Mouse (Mus musculus): ENCODE measurements around the gene Pcgf6. TPM values are rescaled to one million over a fixed set of nuclear protein-coding genes. Genes with fewer than 3 reads are reported as not detected.
A peak's percentile ranks its signal among the peaks of the same experiment; 100 is the strongest.

Pcgf6 gene
- polyA plus RNA-seq, 1 experiment from 2014 or later = 14.5 TPM

GRCm38 (mm10) chr19:47024954-47025353 lies 25.8 kb downstream of the Pcgf6 start:
- WGBS = 53% methylated on average over 10 of the region's 10 CpGs
- Histone ChIP-seq H3K4me2 (no peak overlapping the region), H3K27ac (ENCODE audit: poor library complexity, severe bottlenecking) (no peak overlapping the region)

GRCm38 (mm10) chr19:47023546-47023945 lies 27.2 kb downstream of the Pcgf6 start:
- H3K9ac ChIP-seq = no peak overlapping the region
- H3K4me2 ChIP-seq = no peak overlapping the region
- H3K36me3 ChIP-seq = no peaks in the 10 kb centered on the region
- H3K4me1 ChIP-seq (replicated peaks) = no peaks in the 10 kb centered on the region
- H3K4me3 ChIP-seq = no peak overlapping the region
- no peak for ATAC-seq (ENCODE audit: insufficient number of reproducible peaks, low FRiP score)
- no peaks in the 10 kb centered on the region for H3K9me3 ChIP-seq (replicated peaks)
- H3K27ac ChIP-seq (ENCODE audit: poor library complexity, severe bottlenecking) = no peak overlapping the region
- 79% methylated on average over 13 of the region's 13 CpGs for WGBS
- peaks cover 6% of the 10 kb centered on the region for H3K27me3 ChIP-seq (replicated peaks)

More at GRCm38 (mm10) chr19:47024954-47025353, 25.8 kb downstream of the Pcgf6 start:
- no peak for ATAC-seq (ENCODE audit: insufficient number of reproducible peaks, low FRiP score)
- no peak overlapping the region for H3K4me3 ChIP-seq
- no peak overlapping the region for H3K9ac ChIP-seq
- no peaks in the 10 kb centered on the region; the same call in 1 of the 2 replicates for H3K27me3 ChIP-seq (replicated peaks)
- no peaks in the 10 kb centered on the region for H3K36me3 ChIP-seq
- no peaks in the 10 kb centered on the region for H3K4me1 ChIP-seq (replicated peaks)
- no peaks in the 10 kb centered on the region for H3K9me3 ChIP-seq (replicated peaks)

- Histone ChIP-seq H3K9ac (no peak overlapping the region), H3K27ac (ENCODE audit: poor library complexity, severe bottlenecking) (no peak overlapping the region), H3K36me3 (no peaks in the 10 kb centered on the region), H3K4me3 (no peak overlapping the region), H3K27me3 (replicated peaks) (peaks cover 14% of the 10 kb centered on the region), H3K4me2 (no peak overlapping the region), H3K4me1 (replicated peaks) (no peaks in the 10 kb centered on the region), H3K9me3 (replicated peaks) (no peaks in the 10 kb centered on the region)
- no peak for ATAC-seq (ENCODE audit: insufficient number of reproducible peaks, low FRiP score)
- 64% methylated on average over 4 of the region's 4 CpGs for WGBS
These were observed 28.0 kb downstream of the Pcgf6 start for GRCm38 (mm10) chr19:47022709-47023108.

GRCm38 (mm10) chr19:47019326-47019725 lies 31.4 kb downstream of the Pcgf6 start:
- Histone ChIP-seq H3K9ac (no peak overlapping the region), H3K4me2 (no peak overlapping the region), H3K27me3 (replicated peaks) (peaks cover 42% of the 10 kb centered on the region), H3K9me3 (replicated peaks) (no peaks in the 10 kb centered on the region), H3K36me3 (no peaks in the 10 kb centered on the region), H3K27ac (ENCODE audit: poor library complexity, severe bottlenecking) (no peak overlapping the region), H3K4me1 (replicated peaks) (peaks cover 13% of the 10 kb centered on the region), H3K4me3 (no peak overlapping the region)
- 25% methylated on average over 6 of the region's 6 CpGs for WGBS
- ATAC-seq (ENCODE audit: insufficient number of reproducible peaks, low FRiP score) = no peak

- Histone ChIP-seq H3K27me3 (replicated peaks) (peaks cover 52% of the 10 kb centered on the region), H3K4me2 (no peak overlapping the region), H3K9ac (no peak overlapping the region), H3K27ac (ENCODE audit: poor library complexity, severe bottlenecking) (no peak overlapping the region), H3K9me3 (replicated peaks) (no peaks in the 10 kb centered on the region), H3K4me3 (no peak overlapping the region), H3K36me3 (no peaks in the 10 kb centered on the region), H3K4me1 (replicated peaks) (peaks cover 19% of the 10 kb centered on the region)
- 45% methylated on average over 2 of the region's 2 CpGs for WGBS
- no peak for ATAC-seq (ENCODE audit: insufficient number of reproducible peaks, low FRiP score)
These were observed 32.4 kb downstream of the Pcgf6 start for GRCm38 (mm10) chr19:47018330-47018729.

- no peak for ATAC-seq (ENCODE audit: insufficient number of reproducible peaks, low FRiP score)
- H3K9ac ChIP-seq = no peak overlapping the region
- H3K4me1 ChIP-seq (replicated peaks) = peaks cover 19% of the 10 kb centered on the region
- WGBS = 18% methylated on average over 3 of the region's 3 CpGs
- no peaks in the 10 kb centered on the region for H3K9me3 ChIP-seq (replicated peaks)
- no peak overlapping the region for H3K27ac ChIP-seq (ENCODE audit: poor library complexity, severe bottlenecking)
- no peak overlapping the region for H3K4me3 ChIP-seq
- H3K4me2 ChIP-seq = no peak overlapping the region
- no peaks in the 10 kb centered on the region for H3K36me3 ChIP-seq
- H3K27me3 ChIP-seq (replicated peaks) = peaks cover 57% of the 10 kb centered on the region
These were observed 32.9 kb downstream of the Pcgf6 start for GRCm38 (mm10) chr19:47017831-47018230.

- ATAC-seq (ENCODE audit: insufficient number of reproducible peaks, low FRiP score) = no peak
- Histone ChIP-seq H3K27ac (ENCODE audit: poor library complexity, severe bottlenecking) (no peak overlapping the region), H3K4me1 (replicated peaks) (peaks cover 19% of the 10 kb centered on the region), H3K4me2 (no peak overlapping the region), H3K9me3 (replicated peaks) (no peaks in the 10 kb centered on the region), H3K9ac (no peak overlapping the region), H3K36me3 (no peaks in the 10 kb centered on the region), H3K4me3 (no peak overlapping the region), H3K27me3 (replicated peaks) (peaks cover 70% of the 10 kb centered on the region)
- WGBS = under 1% methylated on average over 15 of the region's 15 CpGs
These were observed 34.2 kb downstream of the Pcgf6 start for GRCm38 (mm10) chr19:47016487-47016886.

GRCm38 (mm10) chr19:47015965-47016364 lies 34.7 kb downstream of the Pcgf6 start:
- ATAC-seq (ENCODE audit: insufficient number of reproducible peaks, low FRiP score) = no peak
- no peak overlapping the region for H3K9ac ChIP-seq
- peaks cover 19% of the 10 kb centered on the region for H3K4me1 ChIP-seq (replicated peaks)
- H3K9me3 ChIP-seq (replicated peaks) = no peaks in the 10 kb centered on the region
- H3K27ac ChIP-seq (ENCODE audit: poor library complexity, severe bottlenecking) = no peak overlapping the region
- H3K27me3 ChIP-seq (replicated peaks) = peaks cover 76% of the 10 kb centered on the region
- no peaks in the 10 kb centered on the region for H3K36me3 ChIP-seq
- H3K4me2 ChIP-seq = no peak overlapping the region
- WGBS = 6% methylated on average over 9 of the region's 9 CpGs
- no peak overlapping the region for H3K4me3 ChIP-seq

GRCm38 (mm10) chr19:47015396-47015795 lies 35.3 kb downstream of the Pcgf6 start:
- no peaks in the 10 kb centered on the region for H3K36me3 ChIP-seq

GRCm38 (mm10) chr19:47014447-47015381 lies 36.0 kb downstream of the Pcgf6 start, which contains the start of the genes Ina and Nt5c2:
TSS of gene Ina (plus strand) at chr19:47014698.
TSS of gene Nt5c2 (minus strand) at chr19:47015153.
- H3K36me3 ChIP-seq = no peaks in the 10 kb centered on the region
- peaks cover 84% of the 10 kb centered on the region for H3K27me3 ChIP-seq (replicated peaks)
- no peak within 1 kb of the TSS for H3K9ac ChIP-seq
- ATAC-seq (ENCODE audit: insufficient number of reproducible peaks, low FRiP score) = peak; percentile 55
- H3K4me1 ChIP-seq (replicated peaks) = peaks cover 19% of the 10 kb centered on the region
- under 1% methylated on average over 124 of the region's 124 CpGs for WGBS
- no peaks in the 10 kb centered on the region for H3K9me3 ChIP-seq (replicated peaks)
- no peak within 1 kb of the TSS for H3K27ac ChIP-seq (ENCODE audit: poor library complexity, severe bottlenecking)
- peak within 1 kb of the TSS; percentile 82 for H3K4me2 ChIP-seq
- peak within 1 kb of the TSS; percentile 39 for H3K4me3 ChIP-seq

More at GRCm38 (mm10) chr19:47015396-47015795, 35.3 kb downstream of the Pcgf6 start:
- peaks cover 19% of the 10 kb centered on the region for H3K4me1 ChIP-seq (replicated peaks)
- H3K27me3 ChIP-seq (replicated peaks) = peaks cover 78% of the 10 kb centered on the region
- ATAC-seq (ENCODE audit: insufficient number of reproducible peaks, low FRiP score) = no peak
- H3K9ac ChIP-seq = no peak overlapping the region
- peak overlapping the region; percentile 82 for H3K4me2 ChIP-seq
- no peak overlapping the region for H3K27ac ChIP-seq (ENCODE audit: poor library complexity, severe bottlenecking)
- WGBS = 1% methylated on average over 37 of the region's 37 CpGs
- peak overlapping the region; percentile 39 for H3K4me3 ChIP-seq
- no peaks in the 10 kb centered on the region for H3K9me3 ChIP-seq (replicated peaks)

GRCm38 (mm10) chr19:47014159-47014446 lies 36.6 kb downstream of the Pcgf6 start:
- no peak overlapping the region for H3K9ac ChIP-seq
- H3K4me3 ChIP-seq = peak overlapping the region; percentile 39
- H3K27me3 ChIP-seq (replicated peaks) = peaks cover 79% of the 10 kb centered on the region
- H3K9me3 ChIP-seq (replicated peaks) = no peaks in the 10 kb centered on the region
- no peak overlapping the region for H3K27ac ChIP-seq (ENCODE audit: poor library complexity, severe bottlenecking)
- H3K4me2 ChIP-seq = peak overlapping the region; percentile 82
- ATAC-seq (ENCODE audit: insufficient number of reproducible peaks, low FRiP score) = no peak
- H3K4me1 ChIP-seq (replicated peaks) = peaks cover 19% of the 10 kb centered on the region
- H3K36me3 ChIP-seq = no peaks in the 10 kb centered on the region
- under 1% methylated on average over 11 of the region's 11 CpGs for WGBS

Measured in heart, embryonic 12.5 days (tissue).